Comparison of ENCODE assay signal across 8 mouse cellular contexts in genomic region chr19:41244581-41244980, GRCm38 (mm10). TPM values are rescaled to one million over a fixed set of nuclear protein-coding genes. Genes with fewer than 3 reads are reported as not detected.
DNase-seq lines count a peak whose midpoint lies in the region; ATAC-seq and TF ChIP-seq lines count a peak whose summit lies in the region.
"Had no signal": no experiment of that assay in that cellular context is flagged by ENCODE, and none has a peak within 500 bp of the region (broad histone marks: within the 10 kb centered on the region; RNA-seq: fewer than 3 reads in every experiment).

No protein-coding gene starts in this region.

- TF ChIP-seq CTCF in kidney, adult 2 months (conservative IDR thresholded peaks at IDR 0.05; ENCODE audit: insufficient read depth, insufficient read length, low read depth, low read length), result peak; percentile 29; the same call in 1 of the 2 replicates
- peak; percentile 73 for TF ChIP-seq CTCF in E14TG2a.4 (conservative IDR thresholded peaks at IDR 0.05; ENCODE audit: low read length)

- peaks cover 3% of the 10 kb centered on the region; the same call in 1 of the 2 replicates for H3K4me1 ChIP-seq in kidney, adult 2 months (ENCODE audit: control insufficient read depth, insufficient read depth, low read length)
- H3K4me1 ChIP-seq in kidney, embryonic 14.5 days (ENCODE audit: control insufficient read depth, insufficient read depth, low read length), result no peaks in the 10 kb centered on the region
- peaks cover 12% of the 10 kb centered on the region for H3K4me1 ChIP-seq in E14TG2a.4 (replicated peaks; ENCODE audit: low read depth, low read length)

- H3K36me3 ChIP-seq in kidney, adult 2 months (ENCODE audit: control insufficient read depth, insufficient read depth, low read length), result peaks cover 6% of the 10 kb centered on the region
- peaks cover 59% of the 10 kb centered on the region for H3K36me3 ChIP-seq in kidney, embryonic 14.5 days (ENCODE audit: control insufficient read depth, insufficient read depth, low read length)
- peaks cover 60% of the 10 kb centered on the region for H3K36me3 ChIP-seq in E14TG2a.4 (ENCODE audit: insufficient read depth, low read length)

- no peaks in the 10 kb centered on the region for H3K9me3 ChIP-seq in kidney, embryonic 14.5 days (ENCODE audit: control insufficient read depth, low read length)
- H3K9me3 ChIP-seq in E14TG2a.4 (ENCODE audit: low read length), result no peaks in the 10 kb centered on the region

- no peak overlapping the region for H3K27ac ChIP-seq in kidney, adult 2 months (ENCODE audit: insufficient read depth, low read depth, low read length)
- H3K27ac ChIP-seq in kidney, embryonic 14.5 days (ENCODE audit: low read depth, low read length), result no peak overlapping the region

- H3K27me3 ChIP-seq in kidney, adult 2 months (replicated peaks; ENCODE audit: control insufficient read depth, insufficient read depth, low read length), result no peaks in the 10 kb centered on the region
- H3K27me3 ChIP-seq in kidney, embryonic 14.5 days (ENCODE audit: control insufficient read depth, insufficient read depth, low read length), result no peaks in the 10 kb centered on the region
- no peaks in the 10 kb centered on the region for H3K27me3 ChIP-seq in E14TG2a.4 (ENCODE audit: insufficient read depth, low read length)

- 68% methylated on average over 6 of the region's 6 CpGs for WGBS in kidney, adult 2 months
- WGBS in kidney, embryonic 14.5 days, result 65% methylated on average over 6 of the region's 6 CpGs

- peak; percentile 52 for DNase-seq in kidney, adult 2 months
- peak; percentile 26 to 39 for DNase-seq in left cerebral cortex, postnatal 25 days (ENCODE audit: low spot score in 2 of 2)
- peak; percentile 22 for DNase-seq in retina, adult 2 months (ENCODE audit: low read depth, low spot score)

- no peak overlapping the region for H3K4me2 ChIP-seq in kidney, embryonic 14.5 days (replicated peaks; ENCODE audit: low read depth, low read length)

- no peak for ATAC-seq in kidney, embryonic 14.5 days (ENCODE audit: low FRiP score, low TSS enrichment)
- peak; percentile 36 for ATAC-seq in activated CD4-positive, CD25-positive, alpha-beta regulatory T cell, adult 4 months
- ATAC-seq in erythroid progenitor cell, adult 5-6 weeks (replicated peaks; ENCODE audit: low FRiP score, poor library complexity, severe bottlenecking), result 0 out of 2 replicates have a peak, but pooled peaks have one; percentile 67

- no peak for TF ChIP-seq POLR2A in kidney, adult 2 months (IDR thresholded peaks at IDR 0.05; ENCODE audit: low read depth, low read length)

- H3K9ac ChIP-seq in kidney, embryonic 14.5 days (ENCODE audit: low read depth, low read length), result no peak overlapping the region

- no peak overlapping the region for H3K4me3 ChIP-seq in kidney, adult 2 months (ENCODE audit: insufficient read depth, low read depth, low read length)
- no peak overlapping the region for H3K4me3 ChIP-seq in kidney, embryonic 14.5 days (ENCODE audit: low read length)
- H3K4me3 ChIP-seq in E14TG2a.4 (replicated peaks; ENCODE audit: low read length), result no peak overlapping the region

- intact Hi-C loops in left cerebral cortex, postnatal 25 days (cut with DNase I), result loop anchor here (5.0 kb wide), 1 partner anchor 157 kb away; no protein-coding TSS in a partner anchor

RNA-seq across cellular contexts. Expression of gene Tm9sf3, which starts 19.2 kb away (rescaled TPM):
- 63.2 and 80.6 TPM in 2 replicates for polyA plus RNA-seq in kidney, adult 2 months (2012; rRNA removed)
- 86.0 and 149 TPM in 2 replicates for polyA plus RNA-seq in kidney, embryonic 14.5 days (2014; fragmentation: Nextera tagmentation; extraction: Ambion mirVana)
- 10 to 100 TPM; 27.5 to 36.5 TPM for polyA plus RNA-seq in activated CD4-positive, CD25-positive, alpha-beta regulatory T cell, adult 4 months (2017; shearing (Covaris generic))
- 21.4 and 31.0 TPM in 2 replicates for total RNA-seq in erythroid progenitor cell, adult 5-6 weeks (2015; ENCODE audit: low replicate concordance)
- 41.4 and 53.7 TPM in 2 replicates for total RNA-seq in erythroid progenitor cell, adult 5-6 weeks (2017; ENCODE audit: low replicate concordance)
- total RNA-seq in left cerebral cortex, postnatal 25 days (2021), result 100 to 1,000 TPM; 135 to 144 TPM

RNA-seq across cellular contexts. Expression of gene Tll2, which starts 37.9 kb away (rescaled TPM):
- 0.03 TPM in 1 of 2 replicates, not detected in the other for polyA plus RNA-seq in kidney, adult 2 months (2012; rRNA removed)
- not detected in 2 replicates for polyA plus RNA-seq in kidney, embryonic 14.5 days (2014; fragmentation: Nextera tagmentation; extraction: Ambion mirVana)
- not detected for polyA plus RNA-seq in activated CD4-positive, CD25-positive, alpha-beta regulatory T cell, adult 4 months (2017; shearing (Covaris generic))
- not detected in 2 replicates for total RNA-seq in erythroid progenitor cell, adult 5-6 weeks (2015; ENCODE audit: low replicate concordance)
- not detected in 2 replicates for total RNA-seq in erythroid progenitor cell, adult 5-6 weeks (2017; ENCODE audit: low replicate concordance)
- total RNA-seq in left cerebral cortex, postnatal 25 days (2021), result 1 to 10 TPM; 1.0 to 1.6 TPM
- polyA plus RNA-seq: lung, embryonic 16.5 days had no signal
